Mouse (Mus musculus) embryonic facial prominence, embryonic 11.5 days (tissue): ENCODE results near the gene Psmd12. TPM values are rescaled to one million over a fixed set of nuclear protein-coding genes. Genes with fewer than 3 reads are reported as not detected.
"Not testable (repeated sequence)": the region's sequence is repeated elsewhere in the genome, so short reads cannot be mapped to it uniquely, and the experiment has no call there.

Experiments
- ATAC-seq: fragments of 200-750 bp; cut with Nextera tagmentation; replicated peaks from 2 replicates; pipeline ENCODE4 v1.8.0; 2017; ENCODE audit warnings: low read depth; ENCODE audit not compliant: insufficient number of reproducible peaks, low FRiP score, low TSS enrichment
- DNase-seq: peaks from one replicate; pipeline ENCODE4 v3.0.0-alpha.2; 2015; ENCODE audit warnings: low spot score
- H3K27ac ChIP-seq: fragments of 300-500 bp; sonication (generic); replicated peaks from 2 replicates; pipeline ENCODE4 v1.5.1; 2014; ENCODE audit warnings: mild to moderate bottlenecking, low read depth, low read length, control low read depth
- H3K27me3 ChIP-seq: fragments of 300-500 bp; sonication (generic); 2 replicates; pipeline ENCODE4 v1.6.1; 2014; ENCODE audit warnings: mild to moderate bottlenecking, low read length, moderate library complexity, mixed read lengths; ENCODE audit not compliant: control insufficient read depth, insufficient read depth
- H3K36me3 ChIP-seq: fragments of 300-500 bp; sonication (generic); replicated peaks from 2 replicates; pipeline ENCODE4 v1.6.1; 2014; ENCODE audit warnings: low read depth, mild to moderate bottlenecking, low read length, moderate library complexity, mixed read lengths; ENCODE audit not compliant: control insufficient read depth, insufficient read depth
- H3K4me1 ChIP-seq: fragments of 300-500 bp; sonication (generic); 2 replicates; pipeline ENCODE4 v1.6.1; 2014; ENCODE audit warnings: low read length, mixed read lengths; ENCODE audit not compliant: control insufficient read depth, insufficient read depth
- H3K4me2 ChIP-seq: fragments of 300-500 bp; sonication (generic); 2 replicates; pipeline ENCODE4 v1.6.1; 2014; ENCODE audit warnings: low read depth, mild to moderate bottlenecking, control low read depth, low read length, moderate library complexity
- H3K4me3 ChIP-seq: fragments of 300-500 bp; sonication (generic); 2 replicates; pipeline ENCODE4 v1.5.1; 2014; ENCODE audit warnings: low read depth, low read length, control low read depth
- H3K9ac ChIP-seq: fragments of 300-500 bp; sonication (generic); replicated peaks from 2 replicates; pipeline ENCODE4 v1.6.1; 2014; ENCODE audit warnings: mild to moderate bottlenecking, control low read depth, low read length
- H3K9me3 ChIP-seq: fragments of 300-500 bp; sonication (generic); replicated peaks from 2 replicates; pipeline ENCODE4 v1.6.1; 2016; ENCODE audit warnings: mild to moderate bottlenecking, low read length, inconsistent platforms, mixed read lengths; ENCODE audit not compliant: control insufficient read depth
- WGBS: fragments of 180-500 bp; shearing (Covaris S2); extraction: QIAGEN DNeasy Blood & Tissue Kit; methylation state at CpG from one replicate; pipeline ENCODE4 v1.1.7; 2014; 5-methylcytosine and 5-hydroxymethylcytosine counted together
- polyA plus RNA-seq: library from polyadenylated mRNA; unstranded; fragments of >200 nt; fragmentation: Nextera tagmentation; extraction: Ambion mirVana; gene quantifications from 2 replicates; pipeline ENCODE4 v1.2.1, GENCODE M21; 2014

The Psmd12 gene
- polyA plus RNA-seq, 1 experiment from 2014 or later, result 238 TPM

- H3K27ac ChIP-seq, result peak overlapping the region; percentile 90
- ATAC-seq, result no peak
- peak overlapping the region; percentile 78 for H3K4me2 ChIP-seq
- WGBS, result 7% methylated on average over 11 of the region's 11 CpGs
- no peaks in the 10 kb centered on the region for H3K27me3 ChIP-seq
- H3K9me3 ChIP-seq, result no peaks in the 10 kb centered on the region
- peak overlapping the region; percentile 92 for H3K9ac ChIP-seq
- peak overlapping the region; percentile 91 for H3K4me3 ChIP-seq
- H3K4me1 ChIP-seq, result no peaks in the 10 kb centered on the region; the same call in 1 of the 2 replicates
- DNase-seq, result peak; percentile 83
- H3K36me3 ChIP-seq, result no peaks in the 10 kb centered on the region
Measured at GRCm38 (mm10) chr11:107471071-107471720, 8.1 kb upstream of the Psmd12 start.

- Histone ChIP-seq H3K27ac (peak overlapping the region; percentile 35; the same call in 1 of the 2 replicates), H3K9ac (no peak overlapping the region), H3K36me3 (no peaks in the 10 kb centered on the region), H3K4me1 (no peaks in the 10 kb centered on the region; the same call in 1 of the 2 replicates), H3K9me3 (no peaks in the 10 kb centered on the region), H3K27me3 (no peaks in the 10 kb centered on the region), H3K4me3 (no peak overlapping the region), H3K4me2 (no peak overlapping the region)
- DNase-seq, result no peak
- 72% methylated on average over 3 of the region's 3 CpGs for WGBS
- ATAC-seq, result no peak
Measured at GRCm38 (mm10) chr11:107472304-107472703, 7.0 kb upstream of the Psmd12 start.

- H3K4me3 ChIP-seq, result no peak overlapping the region
- ATAC-seq (no peak), DNase-seq (peak; percentile 94)
- H3K27me3 ChIP-seq, result no peaks in the 10 kb centered on the region
- no peaks in the 10 kb centered on the region for H3K36me3 ChIP-seq
- no peak overlapping the region for H3K4me2 ChIP-seq
- WGBS, result 24% methylated on average over 8 of the region's 8 CpGs
- no peaks in the 10 kb centered on the region; the same call in 1 of the 2 replicates for H3K4me1 ChIP-seq
- no peak overlapping the region for H3K27ac ChIP-seq
- H3K9me3 ChIP-seq, result no peaks in the 10 kb centered on the region
- no peak overlapping the region for H3K9ac ChIP-seq
Measured at GRCm38 (mm10) chr11:107473137-107473820, 6.0 kb upstream of the Psmd12 start.

GRCm38 (mm10) chr11:107479862-107480203 lies 549 bp downstream of the Psmd12 start:
- Histone ChIP-seq H3K4me2 (peak overlapping the region; percentile 56), H3K27me3 (no peaks in the 10 kb centered on the region), H3K4me1 (no peaks in the 10 kb centered on the region), H3K36me3 (no peaks in the 10 kb centered on the region), H3K9ac (peak overlapping the region; percentile 80), H3K27ac (no peak overlapping the region), H3K4me3 (peak overlapping the region; percentile 76), H3K9me3 (no peaks in the 10 kb centered on the region)
- DNase-seq, result no peak
- 1% methylated on average over 10 of the region's 10 CpGs for WGBS
- ATAC-seq, result no peak

- Histone ChIP-seq H3K36me3 (peaks cover 6% of the 10 kb centered on the region), H3K9ac (no peak overlapping the region)
- WGBS, result 97% methylated on average over 3 of the region's 3 CpGs
Measured at GRCm38 (mm10) chr11:107484341-107484740, 5.1 kb downstream of the Psmd12 start.

GRCm38 (mm10) chr11:107502801-107503200 lies 23.5 kb downstream of the Psmd12 start:
- WGBS, result 91% methylated on average over 8 of the region's 8 CpGs
- H3K27me3 ChIP-seq, result no peaks in the 10 kb centered on the region
- H3K4me1 ChIP-seq, result no peaks in the 10 kb centered on the region
- H3K4me2 ChIP-seq, result no peak overlapping the region
- no peaks in the 10 kb centered on the region for H3K36me3 ChIP-seq
- H3K27ac ChIP-seq, result no peak overlapping the region
- H3K4me3 ChIP-seq, result no peak overlapping the region
- DNase-seq (no peak), ATAC-seq (no peak)
- H3K9me3 ChIP-seq, result no peaks in the 10 kb centered on the region
- H3K9ac ChIP-seq, result no peak overlapping the region

More at GRCm38 (mm10) chr11:107484341-107484740, 5.1 kb downstream of the Psmd12 start:
- no peak for ATAC-seq
- no peaks in the 10 kb centered on the region for H3K27me3 ChIP-seq
- H3K4me2 ChIP-seq, result no peak overlapping the region
- no peaks in the 10 kb centered on the region for H3K9me3 ChIP-seq
- H3K4me1 ChIP-seq, result no peaks in the 10 kb centered on the region
- no peak overlapping the region for H3K4me3 ChIP-seq
- H3K27ac ChIP-seq, result no peak overlapping the region
- no peak for DNase-seq

GRCm38 (mm10) chr11:107504364-107504763 lies 25.1 kb downstream of the Psmd12 start:
- 96% methylated on average over 3 of the region's 4 CpGs for WGBS
- DNase-seq, H3K9ac ChIP-seq, H3K27me3 ChIP-seq, H3K9me3 ChIP-seq, H3K27ac ChIP-seq, ATAC-seq, H3K4me3 ChIP-seq, H3K4me1 ChIP-seq, H3K4me2 ChIP-seq, H3K36me3 ChIP-seq: not testable (repeated sequence)

- H3K9me3 ChIP-seq, result no peaks in the 10 kb centered on the region
- DNase-seq (peak; percentile 43), ATAC-seq (no peak)
- H3K4me2 ChIP-seq, result no peak overlapping the region
- no peaks in the 10 kb centered on the region for H3K36me3 ChIP-seq
- H3K4me1 ChIP-seq, result no peaks in the 10 kb centered on the region
- WGBS, result 70% methylated on average over 1 of the region's 1 CpGs
- no peak overlapping the region for H3K4me3 ChIP-seq
- no peak overlapping the region for H3K27ac ChIP-seq
- H3K27me3 ChIP-seq, result no peaks in the 10 kb centered on the region; the same call in 1 of the 2 replicates
- H3K9ac ChIP-seq, result no peak overlapping the region
Measured at GRCm38 (mm10) chr11:107506260-107506659, 27.0 kb downstream of the Psmd12 start.
